Mouse (Mus musculus): Measurements from ENCODE around the gene Oxt.

DNA sequence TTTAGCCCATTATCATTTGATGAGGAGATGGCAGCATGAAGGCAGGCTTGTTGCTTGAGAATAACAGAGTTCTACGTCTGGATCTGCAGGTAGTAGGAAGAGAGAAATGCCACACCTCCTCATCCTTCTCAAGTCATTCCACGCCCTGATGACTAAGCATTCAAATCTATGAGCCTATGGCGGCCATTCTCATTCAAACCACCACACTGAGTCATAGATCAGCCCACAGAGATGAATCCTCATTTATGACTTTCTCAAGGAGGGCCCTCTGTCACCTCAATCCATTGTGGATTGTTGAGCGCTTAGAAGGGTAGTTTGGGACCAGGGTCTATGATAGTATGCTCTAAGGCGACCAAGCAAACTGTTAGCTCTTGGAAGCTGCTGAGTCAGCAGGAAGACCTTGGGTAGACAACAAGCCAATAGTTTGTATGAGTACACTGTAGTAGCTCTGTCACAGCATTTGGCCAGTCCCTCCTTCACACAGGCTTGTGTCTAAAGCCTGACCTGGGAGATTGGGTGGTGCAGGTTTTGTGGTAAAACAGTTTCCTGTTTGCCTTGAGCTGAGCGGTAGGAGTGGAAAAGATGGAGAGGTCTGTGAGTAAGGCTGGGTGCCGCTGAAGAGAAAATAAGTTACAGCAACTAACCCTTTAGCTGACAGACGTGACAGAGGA lies 37.0 kb upstream of the Oxt start:
- TF ChIP-seq CTCF (IDR thresholded peaks at IDR 0.05; ENCODE audit: low read depth) (no peak), EP300 (optimal IDR thresholded peaks at IDR 0.05) (no peak)
